Mouse (Mus musculus) MEL-GATA-1-ER (cell line): ENCODE measurements at regions not wholly inside any gene's neighbourhood (a gene's known extent, or its start where the extent isn't known, plus 50 kb on each side); places are given as distances from the start of the nearest gene placed in this dataset.

ENCODE experiments used
- DNase-seq: peaks from one replicate; pipeline ENCODE4 v3.0.0-alpha.2; 2012; ENCODE audit warnings: low read depth; ENCODE audit errors: extremely low read depth

DNA sequence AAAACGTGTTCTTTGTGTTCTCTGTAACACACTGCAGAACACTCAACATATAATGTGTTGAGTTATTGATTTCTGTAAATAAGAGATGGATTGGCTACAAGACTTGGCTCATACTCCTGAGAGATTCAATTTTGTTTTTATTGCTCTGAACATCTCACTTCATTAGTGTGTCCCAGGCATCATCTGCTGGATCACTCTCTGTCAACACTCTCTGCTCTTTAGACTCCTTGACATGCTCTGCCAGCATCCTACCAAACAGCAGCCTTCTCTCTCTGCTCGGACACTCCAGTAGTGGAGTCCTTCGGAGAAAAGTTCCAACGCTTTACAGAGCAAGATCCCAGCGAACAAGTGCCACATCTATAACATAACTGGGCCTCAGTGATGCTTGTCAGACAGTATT, 235.1 kb upstream of the Lcorl start:
- no peak for DNase-seq

DNA sequence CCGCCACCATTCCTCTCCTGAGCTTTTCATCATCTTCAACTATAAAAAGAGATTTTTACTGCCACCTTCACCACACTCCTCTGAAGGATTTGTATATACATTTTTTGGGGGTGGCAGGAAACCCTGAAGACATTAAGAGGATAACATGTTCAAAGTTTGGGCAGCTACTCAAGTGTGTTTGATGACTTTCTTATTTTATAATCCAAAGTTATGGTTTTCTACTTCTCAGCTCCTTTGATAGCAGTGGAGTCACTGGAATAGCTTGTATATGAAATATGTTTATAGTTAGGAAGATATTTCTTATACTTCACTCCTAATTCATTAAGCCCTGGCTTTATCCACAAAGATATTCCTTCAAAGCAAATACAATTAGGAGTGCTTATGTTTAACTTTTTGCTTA, 229.5 kb upstream of the Lcorl start:
- DNase-seq, result no peak

- no peak for DNase-seq
These were observed 225.9 kb upstream of the Lcorl start for GRCm38 (mm10) chr5:46083293-46083692.

DNA sequence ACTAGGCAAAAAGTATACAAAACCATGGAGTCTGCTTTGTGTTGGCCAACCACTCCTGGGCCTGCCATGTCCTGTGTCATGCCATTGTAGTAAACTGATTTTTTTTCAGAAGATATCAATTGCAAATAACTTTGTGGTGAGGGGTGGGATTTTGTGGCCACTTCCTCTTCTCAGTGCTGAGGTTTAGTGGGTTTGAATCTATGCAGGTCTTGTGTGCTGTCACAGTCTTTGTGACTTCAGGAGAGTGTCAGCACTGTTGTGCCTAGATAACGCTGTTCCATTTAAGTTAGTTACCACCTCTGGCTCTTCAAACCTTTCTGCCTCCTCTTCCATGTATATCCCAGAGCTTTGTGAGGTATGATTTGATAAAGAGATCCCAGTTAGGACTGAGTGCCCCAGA, 216.3 kb upstream of the Lcorl start:
- no peak for DNase-seq

GRCm38 (mm10) chr5:46073136-46073535, 215.7 kb upstream of the Lcorl start:
- no peak for DNase-seq

GRCm38 (mm10) chr5:46059910-46060309, 202.5 kb upstream of the Lcorl start:
- DNase-seq, result no peak

DNA sequence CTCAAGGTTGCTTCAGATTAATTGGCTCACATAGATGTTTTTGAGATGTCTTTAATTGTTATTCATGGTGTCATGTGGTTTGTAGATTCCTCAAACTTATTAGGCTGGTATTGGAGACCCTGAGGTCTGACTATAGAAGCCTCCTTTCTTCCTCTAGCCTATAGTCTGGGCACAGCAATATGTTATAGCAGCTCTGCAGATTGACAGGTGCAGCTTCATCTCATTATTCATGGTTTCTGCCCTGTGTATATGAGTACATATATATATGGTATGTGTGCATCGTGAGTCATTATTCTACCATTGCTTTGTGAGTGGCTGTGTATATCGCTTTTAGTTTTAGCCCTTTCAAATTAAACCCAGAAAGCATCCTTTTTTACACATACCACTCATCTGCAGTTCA, 197.4 kb upstream of the Lcorl start:
- DNase-seq, result no peak

DNA sequence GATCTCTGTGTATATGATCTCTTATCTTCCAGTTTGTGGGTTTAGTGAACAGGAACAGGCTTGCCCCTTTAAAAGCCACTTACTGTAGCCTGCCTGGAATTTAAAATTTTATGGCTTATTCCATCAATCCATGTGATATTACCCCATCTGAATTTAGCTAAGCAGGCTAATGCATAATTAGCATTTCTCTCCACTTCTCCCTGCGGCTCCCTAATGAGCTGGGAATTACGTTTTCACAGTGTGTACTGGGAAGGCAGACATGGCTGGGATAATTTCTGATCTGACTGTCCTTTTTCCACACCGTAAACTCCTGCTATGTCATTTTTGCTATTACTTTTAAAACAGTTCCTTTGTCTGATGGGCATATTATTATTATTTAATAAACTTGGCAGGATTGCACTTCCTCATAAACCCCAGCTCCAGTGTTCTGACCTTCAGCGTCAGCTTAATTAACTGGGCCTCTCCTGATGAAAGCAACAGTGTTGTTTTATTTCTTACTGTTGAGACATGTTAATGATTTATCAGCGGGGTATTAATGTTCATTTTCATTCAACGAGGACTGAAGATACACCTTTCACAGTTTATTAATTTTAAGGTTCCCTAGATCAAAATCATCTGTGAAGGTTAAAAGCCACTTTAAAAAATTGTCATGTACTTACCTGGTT, 185.4 kb upstream of the Lcorl start:
- DNase-seq, result no peak

- DNase-seq, result no peak
These were observed 175.7 kb upstream of the Lcorl start for GRCm38 (mm10) chr5:46033008-46033676.

GRCm38 (mm10) chr5:46032206-46032605, 174.8 kb upstream of the Lcorl start:
- DNase-seq, result no peak

DNA sequence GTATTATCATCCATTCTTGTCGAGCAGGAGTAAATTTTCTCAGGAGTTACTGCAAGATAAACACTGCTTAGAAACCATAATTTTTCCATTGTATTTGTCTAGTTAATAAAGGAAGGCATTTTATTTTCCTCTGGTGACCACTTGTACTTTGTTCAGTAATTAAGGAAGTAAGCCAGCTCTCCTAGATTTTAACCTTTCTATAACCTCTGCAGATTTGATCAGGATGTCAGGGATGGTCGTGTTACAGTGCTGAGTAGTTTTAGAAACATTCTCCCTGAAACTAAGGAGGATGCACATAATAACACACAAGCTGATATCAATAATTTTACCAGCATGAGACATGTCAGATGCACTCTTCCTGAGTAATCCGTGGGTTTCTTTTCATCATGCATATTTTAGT, 166.7 kb upstream of the Lcorl start:
- DNase-seq, result no peak

GRCm38 (mm10) chr5:46023456-46023855, 166.0 kb upstream of the Lcorl start:
- DNase-seq, result no peak

GRCm38 (mm10) chr5:46022047-46022422, 164.6 kb upstream of the Lcorl start:
- DNase-seq, result no peak

GRCm38 (mm10) chr5:46021398-46022046, 164.1 kb upstream of the Lcorl start:
- no peak for DNase-seq

DNA sequence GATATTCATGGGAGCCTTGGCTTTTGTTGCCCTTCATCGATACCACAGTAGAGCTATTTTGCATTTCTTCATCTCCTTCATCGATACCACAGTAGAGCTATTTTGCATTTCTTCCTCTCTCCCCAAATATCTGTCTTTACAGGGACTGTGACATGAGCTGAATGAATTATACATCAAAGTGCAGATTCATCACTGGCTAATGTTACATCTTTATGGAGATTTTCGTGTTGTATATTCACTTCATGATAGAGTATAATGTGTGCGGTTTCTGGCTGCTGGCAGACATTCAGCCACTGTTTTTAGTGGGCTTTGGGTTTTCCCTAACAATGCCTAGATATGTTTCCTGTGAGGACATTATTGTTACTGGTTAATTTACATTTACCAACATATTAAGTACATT, 162.8 kb upstream of the Lcorl start:
- DNase-seq, result no peak

GRCm38 (mm10) chr5:46007446-46007845, 150.0 kb upstream of the Lcorl start:
- DNase-seq, result no peak

DNA sequence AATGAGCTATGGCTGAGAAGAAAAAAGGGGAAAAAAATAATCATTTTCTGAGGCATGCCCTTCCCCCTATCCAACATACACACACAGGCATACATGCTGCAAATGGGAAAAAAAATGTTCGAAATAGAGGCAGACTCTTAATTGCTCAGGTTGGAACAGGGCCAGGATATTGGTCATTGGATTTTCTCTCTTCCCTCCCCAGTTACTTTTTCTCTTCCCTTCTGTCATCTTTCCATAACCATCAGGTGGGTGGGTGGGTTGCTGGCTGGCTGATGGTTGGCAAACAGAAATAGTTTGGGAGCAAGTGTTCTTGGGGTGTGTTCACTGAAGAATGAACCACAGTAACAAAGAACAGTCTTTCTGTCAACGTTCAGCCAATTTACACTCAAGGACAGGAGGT, 149.3 kb upstream of the Lcorl start:
- no peak for DNase-seq

DNA sequence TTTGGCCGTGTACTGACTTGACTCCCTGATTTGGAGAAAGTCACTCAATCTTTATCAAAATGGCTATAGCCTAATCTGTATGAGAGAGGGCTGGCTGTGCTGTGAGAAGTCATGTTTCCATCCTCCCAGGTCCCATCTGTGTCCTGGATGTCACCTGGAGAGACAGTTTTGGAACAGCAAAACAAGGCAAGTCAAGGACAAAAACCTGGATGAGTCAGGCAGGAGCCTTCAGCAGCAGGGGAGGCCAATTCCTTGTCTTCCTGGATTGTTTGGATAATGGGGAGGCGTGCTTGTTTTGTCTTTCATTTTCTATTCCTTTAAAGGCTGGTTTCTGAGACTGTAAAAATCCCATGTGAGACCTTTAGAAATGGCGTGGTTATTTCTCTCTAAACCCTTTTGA, 148.8 kb upstream of the Lcorl start:
- no peak for DNase-seq

GRCm38 (mm10) chr5:46005631-46006030, 148.2 kb upstream of the Lcorl start:
- no peak for DNase-seq

GRCm38 (mm10) chr5:46002011-46002410, 144.6 kb upstream of the Lcorl start:
- no peak for DNase-seq

GRCm38 (mm10) chr5:45957766-45958165, 100.4 kb upstream of the Lcorl start:
- no peak for DNase-seq

- DNase-seq, result no peak
These were observed 86.6 kb upstream of the Lcorl start for GRCm38 (mm10) chr5:45943970-45944369.

- no peak for DNase-seq
These were observed 75.6 kb upstream of the Lcorl start for GRCm38 (mm10) chr5:45932970-45933369.
